10 mouse cellular contexts compared by ENCODE assay signal in the genomic region with DNA sequence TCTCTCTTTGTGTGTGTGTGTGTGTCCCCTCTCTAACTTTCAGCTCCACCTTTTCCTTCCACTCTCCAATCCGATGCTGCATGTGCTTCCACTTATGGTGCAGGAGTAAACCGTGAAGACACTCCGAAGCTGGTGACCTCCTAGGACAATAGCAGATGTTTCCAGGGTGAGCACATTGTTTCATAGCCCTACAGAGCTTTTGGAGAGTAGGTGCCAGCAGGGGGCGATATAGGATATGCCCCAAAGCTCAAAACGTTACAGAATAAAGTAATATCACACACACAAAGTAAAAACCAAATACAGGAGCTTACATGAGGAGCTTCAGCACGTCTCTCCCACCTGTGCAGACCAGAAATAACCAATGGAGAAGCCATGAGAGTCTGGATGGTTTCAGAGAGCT. TPM values are rescaled to one million over a fixed set of nuclear protein-coding genes. Genes with fewer than 3 reads are reported as not detected.
DNase-seq lines count a peak whose midpoint lies in the region; ATAC-seq and TF ChIP-seq lines count a peak whose summit lies in the region.
"Had no signal": no experiment of that assay in that cellular context is flagged by ENCODE, and none has a peak within 500 bp of the region (broad histone marks: within the 10 kb centered on the region; RNA-seq: fewer than 3 reads in every experiment).

No protein-coding gene starts in this region.

- 33% methylated on average over 6 of the region's 6 CpGs for WGBS in forebrain, postnatal 0 days
- WGBS in forebrain, embryonic 16.5 days = 37% methylated on average over 6 of the region's 6 CpGs
- 35% methylated on average over 6 of the region's 6 CpGs for WGBS in embryonic facial prominence, embryonic 10.5 days

- H3K4me3 ChIP-seq in forebrain, postnatal 0 days (ENCODE audit: low read depth, low read length) = no peak overlapping the region
- no peak overlapping the region for H3K4me3 ChIP-seq in forebrain, embryonic 16.5 days (replicated peaks; ENCODE audit: low read length)
- no peak overlapping the region for H3K4me3 ChIP-seq in embryonic facial prominence, embryonic 10.5 days
- H3K4me3 ChIP-seq: stomach, embryonic 15.5 days had no signal

- H3K27me3 ChIP-seq in forebrain, postnatal 0 days (ENCODE audit: insufficient read depth, low read length) = no peaks in the 10 kb centered on the region
- H3K27me3 ChIP-seq in forebrain, embryonic 16.5 days (replicated peaks; ENCODE audit: control insufficient read depth, insufficient read depth, low read length) = no peaks in the 10 kb centered on the region
- no peaks in the 10 kb centered on the region for H3K27me3 ChIP-seq in embryonic facial prominence, embryonic 10.5 days (replicated peaks; ENCODE audit: low read depth, poor library complexity, severe bottlenecking)
- H3K27me3 ChIP-seq: stomach, embryonic 15.5 days had no signal

- no peak overlapping the region for H3K27ac ChIP-seq in forebrain, postnatal 0 days (ENCODE audit: low read depth, low read length)
- H3K27ac ChIP-seq in forebrain, embryonic 16.5 days (ENCODE audit: low read length) = no peak overlapping the region
- no peak overlapping the region for H3K27ac ChIP-seq in embryonic facial prominence, embryonic 10.5 days (replicated peaks)
- H3K27ac ChIP-seq: stomach, embryonic 15.5 days had no signal

- no peak for ATAC-seq in forebrain, postnatal 0 days
- no peak for ATAC-seq in forebrain, embryonic 16.5 days

- peak; percentile 31 for TF ChIP-seq CTCF in forebrain, postnatal 0 days (IDR thresholded peaks at IDR 0.05; ENCODE audit: low read depth)

- no peak overlapping the region for H3K9ac ChIP-seq in forebrain, postnatal 0 days
- H3K9ac ChIP-seq in forebrain, embryonic 16.5 days (replicated peaks; ENCODE audit: low read depth, low read length) = no peak overlapping the region
- H3K9ac ChIP-seq: stomach, embryonic 15.5 days had no signal

- no peak for DNase-seq in forebrain, postnatal 0 days
- DNase-seq in testis, postnatal 10 days (ENCODE audit: low spot score) = peak; percentile 66
- DNase-seq in testis, postnatal 14 days (ENCODE audit: low spot score) = no peak
- peak; percentile 49 for DNase-seq in embryonic facial prominence, embryonic 10.5 days (ENCODE audit: low spot score)
- DNase-seq in kidney, postnatal 14 days = peak; percentile 74
- peak; percentile 38 to 77 for DNase-seq in lung, postnatal 4 days
- peak; percentile 82 for DNase-seq in thymus, postnatal 25 days

- no peaks in the 10 kb centered on the region for H3K36me3 ChIP-seq in forebrain, postnatal 0 days (ENCODE audit: insufficient read depth)
- no peaks in the 10 kb centered on the region for H3K36me3 ChIP-seq in forebrain, embryonic 16.5 days (ENCODE audit: control insufficient read depth, insufficient read depth)
- no peaks in the 10 kb centered on the region for H3K36me3 ChIP-seq in embryonic facial prominence, embryonic 10.5 days (replicated peaks)
- H3K36me3 ChIP-seq: stomach, embryonic 15.5 days had no signal

- no peaks in the 10 kb centered on the region for H3K4me1 ChIP-seq in forebrain, postnatal 0 days (ENCODE audit: insufficient read depth)
- H3K4me1 ChIP-seq in forebrain, embryonic 16.5 days (replicated peaks; ENCODE audit: control insufficient read depth, insufficient read depth, low read length) = no peaks in the 10 kb centered on the region
- no peaks in the 10 kb centered on the region for H3K4me1 ChIP-seq in embryonic facial prominence, embryonic 10.5 days
- H3K4me1 ChIP-seq: stomach, embryonic 15.5 days had no signal

- no peak overlapping the region for H3K4me2 ChIP-seq in forebrain, postnatal 0 days (ENCODE audit: low read depth)
- H3K4me2 ChIP-seq in forebrain, embryonic 16.5 days (ENCODE audit: low read length) = no peak overlapping the region
- H3K4me2 ChIP-seq: stomach, embryonic 15.5 days had no signal

- H3K9me3 ChIP-seq in forebrain, postnatal 0 days (ENCODE audit: low read length) = no peaks in the 10 kb centered on the region
- H3K9me3 ChIP-seq in forebrain, embryonic 16.5 days (ENCODE audit: control insufficient read depth, low read length) = no peaks in the 10 kb centered on the region
- H3K9me3 ChIP-seq in embryonic facial prominence, embryonic 10.5 days = 0 out of 2 replicates have a peak, but pooled peaks cover 2% of the 10 kb centered on the region
- H3K9me3 ChIP-seq: stomach, embryonic 15.5 days had no signal

RNA-seq across cellular contexts. Expression of a gene that starts 8.9 kb away (rescaled TPM):
- not detected in 2 replicates for total RNA-seq in forebrain, postnatal 0 days (2014; rRNA removed)
- not detected in 2 replicates for polyA plus RNA-seq in forebrain, postnatal 0 days (2015; fragmentation: Nextera tagmentation; extraction: Ambion mirVana)
- 0.25 TPM in 1 of 2 replicates, not detected in the other for polyA plus RNA-seq in forebrain, embryonic 16.5 days (2015; fragmentation: Nextera tagmentation; extraction: Ambion mirVana)
- 0.29 TPM in 1 of 2 replicates, not detected in the other for polyA plus RNA-seq in embryonic facial prominence, embryonic 10.5 days (2016; fragmentation: Nextera tagmentation; extraction: Ambion mirVana)
- total RNA-seq: layer of hippocampus, postnatal 36 days had no signal

RNA-seq across cellular contexts. Expression of a gene that starts 15.7 kb away (rescaled TPM):
- total RNA-seq in forebrain, postnatal 0 days (2014; rRNA removed) = 74.3 and 88.6 TPM in 2 replicates
- 41.1 and 52.5 TPM in 2 replicates for polyA plus RNA-seq in forebrain, postnatal 0 days (2015; fragmentation: Nextera tagmentation; extraction: Ambion mirVana)
- 72.5 and 84.1 TPM in 2 replicates for polyA plus RNA-seq in forebrain, embryonic 16.5 days (2015; fragmentation: Nextera tagmentation; extraction: Ambion mirVana)
- polyA plus RNA-seq in embryonic facial prominence, embryonic 10.5 days (2016; fragmentation: Nextera tagmentation; extraction: Ambion mirVana) = 71.7 and 78.5 TPM in 2 replicates

RNA-seq across cellular contexts. Expression of a gene that starts 15.8 kb away (rescaled TPM):
- total RNA-seq in forebrain, postnatal 0 days (2014; rRNA removed) = 0.95 and 6.2 TPM in 2 replicates
- polyA plus RNA-seq in forebrain, postnatal 0 days (2015; fragmentation: Nextera tagmentation; extraction: Ambion mirVana) = 0.83 and 0.97 TPM in 2 replicates
- 3.0 and 4.4 TPM in 2 replicates for polyA plus RNA-seq in forebrain, embryonic 16.5 days (2015; fragmentation: Nextera tagmentation; extraction: Ambion mirVana)
- 1.4 and 2.7 TPM in 2 replicates for polyA plus RNA-seq in embryonic facial prominence, embryonic 10.5 days (2016; fragmentation: Nextera tagmentation; extraction: Ambion mirVana)

RNA-seq across cellular contexts. Expression of a gene that starts 25.6 kb away (rescaled TPM):
- 19.2 and 27.4 TPM in 2 replicates for total RNA-seq in forebrain, postnatal 0 days (2014; rRNA removed)
- polyA plus RNA-seq in forebrain, postnatal 0 days (2015; fragmentation: Nextera tagmentation; extraction: Ambion mirVana) = 15.5 and 20.5 TPM in 2 replicates
- polyA plus RNA-seq in forebrain, embryonic 16.5 days (2015; fragmentation: Nextera tagmentation; extraction: Ambion mirVana) = 10.3 and 12.5 TPM in 2 replicates
- polyA plus RNA-seq in embryonic facial prominence, embryonic 10.5 days (2016; fragmentation: Nextera tagmentation; extraction: Ambion mirVana) = 0.50 and 0.67 TPM in 2 replicates

RNA-seq across cellular contexts. Expression of a gene that starts 41.4 kb away (rescaled TPM):
- total RNA-seq in forebrain, postnatal 0 days (2014; rRNA removed) = 26.8 and 34.7 TPM in 2 replicates
- polyA plus RNA-seq in forebrain, postnatal 0 days (2015; fragmentation: Nextera tagmentation; extraction: Ambion mirVana) = 7.9 and 12.1 TPM in 2 replicates
- polyA plus RNA-seq in forebrain, embryonic 16.5 days (2015; fragmentation: Nextera tagmentation; extraction: Ambion mirVana) = 28.3 and 29.3 TPM in 2 replicates
- 33.8 and 35.7 TPM in 2 replicates for polyA plus RNA-seq in embryonic facial prominence, embryonic 10.5 days (2016; fragmentation: Nextera tagmentation; extraction: Ambion mirVana)

Comparison
In these comparisons a context has a peak if more than half of its experiments do, and no peak if none do; other contexts are left out.
1. DNase-seq: peak in testis, postnatal 10 days (single experiment), embryonic facial prominence, embryonic 10.5 days (single experiment), kidney, postnatal 14 days (single experiment), lung, postnatal 4 days (2 of 2) and thymus, postnatal 25 days (single experiment); none in forebrain, postnatal 0 days (single experiment) and testis, postnatal 14 days (single experiment).